Mouse (Mus musculus): Measurements from ENCODE around the gene Gm21887. TPM values are rescaled to one million over a fixed set of nuclear protein-coding genes. Genes with fewer than 3 reads are reported as not detected.
A peak's percentile ranks its signal among the peaks of the same experiment; 100 is the strongest.
"Not testable (repeated sequence)": the region's sequence is repeated elsewhere in the genome, so short reads cannot be mapped to it uniquely, and the experiment has no call there.

Gene Gm21887
- polyA plus RNA-seq, 1 experiment from 2014 or later: 90.2 TPM

GRCm38 (mm10) chrX:169974974-169975373, 34.5 kb upstream of the Gm21887 start:
- not testable (repeated sequence) for H3K27me3 ChIP-seq (replicated peaks; ENCODE audit: insufficient read depth, low read length); H3K36me3 ChIP-seq (ENCODE audit: insufficient read depth, low read length); DNase-seq (ENCODE audit: low spot score); H3K4me2 ChIP-seq (replicated peaks; ENCODE audit: low read depth, low read length); H3K27ac ChIP-seq (ENCODE audit: low read length); H3K4me1 ChIP-seq (ENCODE audit: insufficient read depth, low read depth, low read length); H3K9ac ChIP-seq (replicated peaks; ENCODE audit: low read depth); H3K9me3 ChIP-seq (ENCODE audit: low read length); H3K4me3 ChIP-seq (ENCODE audit: low read depth, low read length); ATAC-seq
- WGBS: 50% methylated on average over 6 of the region's 6 CpGs

GRCm38 (mm10) chrX:169975681-169976131, 33.8 kb upstream of the Gm21887 start:
- H3K36me3 ChIP-seq (ENCODE audit: insufficient read depth, low read length); H3K9me3 ChIP-seq (ENCODE audit: low read length); H3K27me3 ChIP-seq (replicated peaks; ENCODE audit: insufficient read depth, low read length); H3K9ac ChIP-seq (replicated peaks; ENCODE audit: low read depth); H3K4me2 ChIP-seq (replicated peaks; ENCODE audit: low read depth, low read length); H3K4me3 ChIP-seq (ENCODE audit: low read depth, low read length); H3K27ac ChIP-seq (ENCODE audit: low read length); H3K4me1 ChIP-seq (ENCODE audit: insufficient read depth, low read depth, low read length): not testable (repeated sequence)
- peak; percentile 80 for DNase-seq (ENCODE audit: low spot score)
- WGBS: 52% methylated on average over 3 of the region's 3 CpGs
- peak; percentile 62 for ATAC-seq

- not testable (repeated sequence) for H3K4me2 ChIP-seq (replicated peaks; ENCODE audit: low read depth, low read length); ATAC-seq; H3K4me1 ChIP-seq (ENCODE audit: insufficient read depth, low read depth, low read length); H3K9me3 ChIP-seq (ENCODE audit: low read length); H3K9ac ChIP-seq (replicated peaks; ENCODE audit: low read depth); H3K4me3 ChIP-seq (ENCODE audit: low read depth, low read length); H3K27ac ChIP-seq (ENCODE audit: low read length); DNase-seq (ENCODE audit: low spot score); H3K36me3 ChIP-seq (ENCODE audit: insufficient read depth, low read length); H3K27me3 ChIP-seq (replicated peaks; ENCODE audit: insufficient read depth, low read length)
- WGBS: 61% methylated on average over 5 of the region's 5 CpGs
Observed at GRCm38 (mm10) chrX:169976340-169976739, 33.1 kb upstream of the Gm21887 start.

GRCm38 (mm10) chrX:169977856-169978435, 31.5 kb upstream of the Gm21887 start:
- H3K4me3 ChIP-seq (ENCODE audit: low read depth, low read length); ATAC-seq; H3K36me3 ChIP-seq (ENCODE audit: insufficient read depth, low read length); H3K4me1 ChIP-seq (ENCODE audit: insufficient read depth, low read depth, low read length); H3K4me2 ChIP-seq (replicated peaks; ENCODE audit: low read depth, low read length); H3K9ac ChIP-seq (replicated peaks; ENCODE audit: low read depth); H3K9me3 ChIP-seq (ENCODE audit: low read length); DNase-seq (ENCODE audit: low spot score); H3K27ac ChIP-seq (ENCODE audit: low read length): not testable (repeated sequence)
- WGBS: 86% methylated on average over 7 of the region's 7 CpGs
- H3K27me3 ChIP-seq (replicated peaks; ENCODE audit: insufficient read depth, low read length): peaks cover 11% of the 10 kb centered on the region; the same call in 1 of the 2 replicates

GRCm38 (mm10) chrX:169978436-169979381, 30.8 kb upstream of the Gm21887 start:
- Histone ChIP-seq H3K4me3 (ENCODE audit: low read depth, low read length) (0 out of 2 replicates have a peak overlapping the region, but pooled peaks have one; percentile 1), H3K4me2 (replicated peaks; ENCODE audit: low read depth, low read length) (peak overlapping the region; percentile 20; the same call in 1 of the 2 replicates), H3K27me3 (replicated peaks; ENCODE audit: insufficient read depth, low read length) (peaks cover 11% of the 10 kb centered on the region; the same call in 1 of the 2 replicates)
- H3K27ac ChIP-seq (ENCODE audit: low read length); ATAC-seq; H3K36me3 ChIP-seq (ENCODE audit: insufficient read depth, low read length); H3K9ac ChIP-seq (replicated peaks; ENCODE audit: low read depth); H3K9me3 ChIP-seq (ENCODE audit: low read length); H3K4me1 ChIP-seq (ENCODE audit: insufficient read depth, low read depth, low read length): not testable (repeated sequence)
- 61% methylated on average over 29 of the region's 29 CpGs for WGBS
- DNase-seq (ENCODE audit: low spot score): peak; percentile 85

- H3K36me3 ChIP-seq (ENCODE audit: insufficient read depth, low read length); H3K4me1 ChIP-seq (ENCODE audit: insufficient read depth, low read depth, low read length); H3K27ac ChIP-seq (ENCODE audit: low read length); H3K9ac ChIP-seq (replicated peaks; ENCODE audit: low read depth); H3K4me2 ChIP-seq (replicated peaks; ENCODE audit: low read depth, low read length); ATAC-seq; H3K4me3 ChIP-seq (ENCODE audit: low read depth, low read length); DNase-seq (ENCODE audit: low spot score); H3K9me3 ChIP-seq (ENCODE audit: low read length): not testable (repeated sequence)
- WGBS: 66% methylated on average over 20 of the region's 20 CpGs
- H3K27me3 ChIP-seq (replicated peaks; ENCODE audit: insufficient read depth, low read length): peaks cover 11% of the 10 kb centered on the region; the same call in 1 of the 2 replicates
Observed at GRCm38 (mm10) chrX:169979461-169980202, 29.8 kb upstream of the Gm21887 start.

GRCm38 (mm10) chrX:169980203-169980556, 29.3 kb upstream of the Gm21887 start:
- DNase-seq (ENCODE audit: low spot score): peak; percentile 31
- H3K27me3 ChIP-seq (replicated peaks; ENCODE audit: insufficient read depth, low read length): peaks cover 11% of the 10 kb centered on the region; the same call in 1 of the 2 replicates
- not testable (repeated sequence) for H3K4me2 ChIP-seq (replicated peaks; ENCODE audit: low read depth, low read length); H3K9ac ChIP-seq (replicated peaks; ENCODE audit: low read depth); H3K4me3 ChIP-seq (ENCODE audit: low read depth, low read length); ATAC-seq; H3K4me1 ChIP-seq (ENCODE audit: insufficient read depth, low read depth, low read length); H3K27ac ChIP-seq (ENCODE audit: low read length); H3K36me3 ChIP-seq (ENCODE audit: insufficient read depth, low read length); H3K9me3 ChIP-seq (ENCODE audit: low read length)
- 41% methylated on average over 6 of the region's 6 CpGs for WGBS

Data from lung, postnatal 0 days (tissue).